Comparison of ENCODE assay signal across 8 mouse cellular contexts in the genomic region with DNA sequence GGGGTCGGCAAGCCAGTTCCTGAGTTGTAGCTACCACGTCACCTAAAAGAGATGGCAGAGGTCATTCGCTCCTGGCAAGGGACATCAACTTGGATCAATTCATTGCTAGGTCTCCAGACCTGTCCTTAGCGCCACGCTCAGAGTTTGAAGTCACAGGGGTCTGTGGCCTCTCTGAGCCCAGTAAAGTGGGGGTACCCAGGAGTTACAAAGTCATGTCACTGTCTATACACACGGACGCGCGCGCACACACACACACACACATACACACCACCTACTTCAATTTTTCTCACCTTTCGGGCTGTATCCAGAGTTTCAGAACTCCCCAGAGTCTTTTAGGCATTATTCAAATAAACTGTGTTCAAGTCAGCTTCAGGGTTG. TPM values are rescaled to one million over a fixed set of nuclear protein-coding genes. Genes with fewer than 3 reads are reported as not detected.
A peak's percentile ranks its signal among the peaks of the same experiment; 100 is the strongest.
DNase-seq lines count a peak whose midpoint lies in the region; ATAC-seq and TF ChIP-seq lines count a peak whose summit lies in the region.

No protein-coding gene starts in this region.

- no peak for TF ChIP-seq EP300 in ES-Bruce4 (IDR thresholded peaks at IDR 0.05; ENCODE audit: insufficient read depth, low read depth, low read length)

- no peak overlapping the region for H3K27ac ChIP-seq in heart, embryonic 15.5 days
- no peak overlapping the region for H3K27ac ChIP-seq in ES-Bruce4 (ENCODE audit: insufficient read depth, low read length)
- H3K27ac ChIP-seq in forebrain, embryonic 16.5 days (ENCODE audit: low read length): no peak overlapping the region
- H3K27ac ChIP-seq in liver, embryonic 15.5 days (replicated peaks): no peak overlapping the region

- WGBS in heart, embryonic 15.5 days: 42% methylated on average over 11 of the region's 11 CpGs
- 34% methylated on average over 11 of the region's 11 CpGs for WGBS in forebrain, embryonic 16.5 days
- WGBS in liver, embryonic 15.5 days (ENCODE audit: insufficient replicate concordance): 36% methylated on average over 11 of the region's 11 CpGs

- no peak for TF ChIP-seq POLR2A in ES-Bruce4 (IDR thresholded peaks at IDR 0.05; ENCODE audit: insufficient read depth, low read length)

- DNase-seq in heart, adult 11 months: no peak
- DNase-seq in right cerebral cortex, postnatal 14 days: no peak
- no peak for DNase-seq in layer of hippocampus, adult 11-12 months (ENCODE audit: low spot score)
- no peak for DNase-seq in ovary, postnatal 10 days (ENCODE audit: low spot score)

- no peak for TF ChIP-seq CTCF in ES-Bruce4 (IDR thresholded peaks at IDR 0.05; ENCODE audit: low read depth, low read length)

- no peaks in the 10 kb centered on the region for H3K27me3 ChIP-seq in heart, embryonic 15.5 days
- 0 out of 2 replicates have a peak, but pooled peaks cover 3% of the 10 kb centered on the region for H3K27me3 ChIP-seq in ES-Bruce4 (ENCODE audit: control insufficient read depth, insufficient read depth, low read length, poor library complexity, severe bottlenecking)
- H3K27me3 ChIP-seq in forebrain, embryonic 16.5 days (replicated peaks; ENCODE audit: control insufficient read depth, insufficient read depth, low read length): no peaks in the 10 kb centered on the region
- peaks cover 18% of the 10 kb centered on the region for H3K27me3 ChIP-seq in liver, embryonic 15.5 days

- H3K4me2 ChIP-seq in heart, embryonic 15.5 days: peak overlapping the region; percentile 75
- H3K4me2 ChIP-seq in forebrain, embryonic 16.5 days (ENCODE audit: low read length): peak overlapping the region; percentile 60
- peak overlapping the region; percentile 63 for H3K4me2 ChIP-seq in liver, embryonic 15.5 days

- H3K4me1 ChIP-seq in heart, embryonic 15.5 days (replicated peaks): no peaks in the 10 kb centered on the region
- H3K4me1 ChIP-seq in ES-Bruce4 (ENCODE audit: control insufficient read depth, insufficient read depth, low read length): no peaks in the 10 kb centered on the region
- H3K4me1 ChIP-seq in forebrain, embryonic 16.5 days (replicated peaks; ENCODE audit: control insufficient read depth, insufficient read depth, low read length): no peaks in the 10 kb centered on the region
- no peaks in the 10 kb centered on the region for H3K4me1 ChIP-seq in liver, embryonic 15.5 days (replicated peaks)

- ATAC-seq in heart, embryonic 15.5 days (replicated peaks; ENCODE audit: insufficient number of reproducible peaks, insufficient read depth, low FRiP score, low read depth): no peak
- no peak for ATAC-seq in forebrain, embryonic 16.5 days
- no peak for ATAC-seq in liver, embryonic 15.5 days (ENCODE audit: insufficient read depth)

- H3K9me3 ChIP-seq in heart, embryonic 15.5 days (replicated peaks): no peaks in the 10 kb centered on the region
- no peaks in the 10 kb centered on the region for H3K9me3 ChIP-seq in ES-Bruce4 (replicated peaks; ENCODE audit: control insufficient read depth, insufficient read depth, low read length, poor library complexity, severe bottlenecking)
- no peaks in the 10 kb centered on the region for H3K9me3 ChIP-seq in forebrain, embryonic 16.5 days (ENCODE audit: control insufficient read depth, low read length)
- H3K9me3 ChIP-seq in liver, embryonic 15.5 days (replicated peaks): no peaks in the 10 kb centered on the region

- H3K4me3 ChIP-seq in heart, embryonic 15.5 days: peak overlapping the region; percentile 69
- peak overlapping the region; percentile 64 for H3K4me3 ChIP-seq in ES-Bruce4 (ENCODE audit: low read depth, low read length)
- peak overlapping the region; percentile 62 for H3K4me3 ChIP-seq in forebrain, embryonic 16.5 days (replicated peaks; ENCODE audit: low read length)
- H3K4me3 ChIP-seq in liver, embryonic 15.5 days (replicated peaks): peak overlapping the region; percentile 49; the same call in 1 of the 2 replicates

- peak overlapping the region; percentile 62; the same call in 1 of the 2 replicates for H3K9ac ChIP-seq in heart, embryonic 15.5 days
- no peak overlapping the region for H3K9ac ChIP-seq in ES-Bruce4 (ENCODE audit: low read depth, poor library complexity, severe bottlenecking)
- peak overlapping the region; percentile 67 for H3K9ac ChIP-seq in forebrain, embryonic 16.5 days (replicated peaks; ENCODE audit: low read depth, low read length)
- H3K9ac ChIP-seq in liver, embryonic 15.5 days: no peak overlapping the region

- no peaks in the 10 kb centered on the region for H3K36me3 ChIP-seq in heart, embryonic 15.5 days
- no peaks in the 10 kb centered on the region for H3K36me3 ChIP-seq in ES-Bruce4 (ENCODE audit: control insufficient read depth, insufficient read depth, low read length, poor library complexity, severe bottlenecking)
- H3K36me3 ChIP-seq in forebrain, embryonic 16.5 days (ENCODE audit: control insufficient read depth, insufficient read depth): no peaks in the 10 kb centered on the region
- H3K36me3 ChIP-seq in liver, embryonic 15.5 days (replicated peaks): no peaks in the 10 kb centered on the region

RNA-seq across cellular contexts. Expression of gene Slc9a7, which starts 0.4 kb away (rescaled TPM):
- polyA plus RNA-seq in heart, embryonic 15.5 days (2015; fragmentation: Nextera tagmentation; extraction: Ambion mirVana): 4.7 and 6.2 TPM in 2 replicates
- 1.6 and 1.9 TPM in 2 replicates for polyA plus RNA-seq in ES-Bruce4 (2011; ENCODE audit: insufficient read depth, insufficient read length, low read depth, missing spikeins)
- polyA plus RNA-seq in forebrain, embryonic 16.5 days (2015; fragmentation: Nextera tagmentation; extraction: Ambion mirVana): 5.5 and 6.6 TPM in 2 replicates
- 0.46 and 0.70 TPM in 2 replicates for polyA plus RNA-seq in liver, embryonic 15.5 days (2015; fragmentation: Nextera tagmentation; extraction: Ambion mirVana)

Comparison
In these comparisons a context has a peak if more than half of its experiments do, and no peak if none do; other contexts are left out.
1. H3K9ac ChIP-seq: peak in heart, embryonic 15.5 days (single experiment) and forebrain, embryonic 16.5 days (single experiment); none in ES-Bruce4 (single experiment) and liver, embryonic 15.5 days (single experiment).
2. Peak in every context shown above with its lines, with median percentiles within 50 percentile points of each other: H3K4me2 ChIP-seq and H3K4me3 ChIP-seq.